Mouse (Mus musculus): Measurements from ENCODE around the gene Olfr639. TPM values are rescaled to one million over a fixed set of nuclear protein-coding genes. Genes with fewer than 3 reads are reported as not detected.
"Not testable (repeated sequence)": the region's sequence is repeated elsewhere in the genome, so short reads cannot be mapped to it uniquely, and the experiment has no call there.

Gene Olfr639
- polyA plus RNA-seq, 1 experiment from 2014 or later = not detected

DNA sequence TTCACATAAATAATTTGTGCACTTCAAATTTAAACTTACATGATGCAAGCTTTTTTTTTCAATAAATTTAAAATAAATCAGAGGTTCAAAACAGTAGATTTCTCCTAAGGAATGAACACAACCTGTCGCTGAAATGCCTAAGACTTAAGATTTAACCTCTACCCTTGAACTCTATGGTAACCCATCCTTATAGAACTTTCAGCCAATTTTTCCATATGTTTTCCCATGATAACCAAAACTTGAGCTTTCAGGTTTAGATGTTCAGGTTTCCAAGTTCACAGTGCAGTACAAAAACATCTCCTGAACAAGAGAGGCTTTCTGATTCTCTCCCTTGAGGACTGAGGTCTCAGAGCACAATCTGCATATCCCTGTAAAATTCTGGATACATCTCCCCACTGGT is 46.3 kb downstream of the Olfr639 start, which contains the start of gene Olfr635:
Gene Olfr635 (plus strand): TSS at position 301 of the 400 bp plus-strand sequence.
- no peak within 1 kb of the TSS for H3K4me2 ChIP-seq (replicated peaks)
- H3K4me1 ChIP-seq = no peaks in the 10 kb centered on the region
- WGBS = 76% methylated on average over 1 of the region's 1 CpGs
- no peak within 1 kb of the TSS for H3K4me3 ChIP-seq
- no peaks in the 10 kb centered on the region for H3K9me3 ChIP-seq (replicated peaks)
- no peak within 1 kb of the TSS for H3K27ac ChIP-seq
- no peaks in the 10 kb centered on the region for H3K27me3 ChIP-seq
- ATAC-seq (ENCODE audit: low FRiP score) = no peak
- H3K9ac ChIP-seq = no peak within 1 kb of the TSS
- H3K36me3 ChIP-seq = no peaks in the 10 kb centered on the region

DNA sequence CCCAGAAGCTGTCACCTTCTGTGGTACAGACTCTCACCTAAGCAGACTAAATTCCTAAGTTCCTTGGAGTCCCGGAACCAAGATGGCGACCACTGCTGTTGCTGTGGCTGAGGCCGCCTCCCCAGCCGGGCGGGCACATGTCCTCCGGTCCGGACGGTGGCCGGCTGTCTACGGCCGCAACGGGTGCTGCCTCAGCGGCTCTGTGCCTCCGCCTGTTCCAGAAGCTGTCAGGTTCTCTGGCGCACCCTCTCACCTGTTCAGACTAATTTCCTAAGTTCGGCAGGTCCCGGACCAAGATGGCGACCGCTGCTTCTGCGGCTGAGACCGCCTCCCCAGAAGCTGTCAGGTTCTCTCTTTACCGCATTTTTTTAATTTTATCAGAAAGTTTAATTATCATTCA is 50.2 kb downstream of the Olfr639 start:
- not testable (repeated sequence) for ATAC-seq (ENCODE audit: low FRiP score); H3K9me3 ChIP-seq (replicated peaks); H3K27ac ChIP-seq; H3K4me2 ChIP-seq (replicated peaks); H3K4me1 ChIP-seq; H3K4me3 ChIP-seq; H3K36me3 ChIP-seq; H3K27me3 ChIP-seq; H3K9ac ChIP-seq
- 96% methylated on average over 22 of the region's 22 CpGs for WGBS

Other genes with a start within 250 kb of the Olfr639 start
- not detected in 2 replicates for gene Olfr69, start 245.7 kb downstream of the Olfr639 start, polyA plus RNA-seq (2016; fragmentation: Nextera tagmentation; extraction: Ambion mirVana)
- gene Olfr68, start 237.6 kb downstream of the Olfr639 start, polyA plus RNA-seq (2016; fragmentation: Nextera tagmentation; extraction: Ambion mirVana) = not detected in 2 replicates
- not detected in 2 replicates for gene Olfr67, start 225.5 kb downstream of the Olfr639 start, polyA plus RNA-seq (2016; fragmentation: Nextera tagmentation; extraction: Ambion mirVana)
- gene Hbb-bt, start 203.3 kb downstream of the Olfr639 start, polyA plus RNA-seq (2016; fragmentation: Nextera tagmentation; extraction: Ambion mirVana) = 799 and 940 TPM in 2 replicates
- gene Hbb-bs, start 189.2 kb downstream of the Olfr639 start, polyA plus RNA-seq (2016; fragmentation: Nextera tagmentation; extraction: Ambion mirVana) = 613 and 772 TPM in 2 replicates
- gene Hbb-bh2, start 176.8 kb downstream of the Olfr639 start, polyA plus RNA-seq (2016; fragmentation: Nextera tagmentation; extraction: Ambion mirVana) = not detected in 2 replicates
- 614 and 792 TPM in 2 replicates for gene Hbb-bh1, start 174.1 kb downstream of the Olfr639 start, polyA plus RNA-seq (2016; fragmentation: Nextera tagmentation; extraction: Ambion mirVana)
- gene Hbb-y, start 164.1 kb downstream of the Olfr639 start, polyA plus RNA-seq (2016; fragmentation: Nextera tagmentation; extraction: Ambion mirVana) = 8,282 and 10,510 TPM in 2 replicates
- gene Olfr66, start 131.1 kb downstream of the Olfr639 start, polyA plus RNA-seq (2016; fragmentation: Nextera tagmentation; extraction: Ambion mirVana) = not detected in 2 replicates
- not detected in 2 replicates for gene Olfr64, start 122.8 kb downstream of the Olfr639 start, polyA plus RNA-seq (2016; fragmentation: Nextera tagmentation; extraction: Ambion mirVana)
- not detected in 2 replicates for gene Olfr65, start 113.8 kb downstream of the Olfr639 start, polyA plus RNA-seq (2016; fragmentation: Nextera tagmentation; extraction: Ambion mirVana)
- gene Olfr631, start 88.5 kb downstream of the Olfr639 start, polyA plus RNA-seq (2016; fragmentation: Nextera tagmentation; extraction: Ambion mirVana) = not detected in 2 replicates
- gene Olfr632, start 83.0 kb downstream of the Olfr639 start, polyA plus RNA-seq (2016; fragmentation: Nextera tagmentation; extraction: Ambion mirVana) = not detected in 2 replicates
- gene Olfr633, start 72.9 kb downstream of the Olfr639 start, polyA plus RNA-seq (2016; fragmentation: Nextera tagmentation; extraction: Ambion mirVana) = not detected in 2 replicates
- not detected in 2 replicates for gene Olfr635, start 46.2 kb downstream of the Olfr639 start, polyA plus RNA-seq (2016; fragmentation: Nextera tagmentation; extraction: Ambion mirVana)
- gene Olfr638, start 18.6 kb downstream of the Olfr639 start, polyA plus RNA-seq (2016; fragmentation: Nextera tagmentation; extraction: Ambion mirVana) = not detected in 2 replicates
- gene Olfr640, start 8.3 kb upstream of the Olfr639 start, polyA plus RNA-seq (2016; fragmentation: Nextera tagmentation; extraction: Ambion mirVana) = not detected in 2 replicates
- gene Olfr641, start 18.1 kb upstream of the Olfr639 start, polyA plus RNA-seq (2016; fragmentation: Nextera tagmentation; extraction: Ambion mirVana) = not detected in 2 replicates
- not detected in 2 replicates for gene Olfr642, start 35.4 kb upstream of the Olfr639 start, polyA plus RNA-seq (2016; fragmentation: Nextera tagmentation; extraction: Ambion mirVana)
- gene 4930516K23Rik, start 44.1 kb upstream of the Olfr639 start, polyA plus RNA-seq (2016; fragmentation: Nextera tagmentation; extraction: Ambion mirVana) = not detected in 2 replicates
- not detected in 2 replicates for gene Olfr644, start 54.6 kb upstream of the Olfr639 start, polyA plus RNA-seq (2016; fragmentation: Nextera tagmentation; extraction: Ambion mirVana)
- gene Olfr645, start 68.2 kb upstream of the Olfr639 start, polyA plus RNA-seq (2016; fragmentation: Nextera tagmentation; extraction: Ambion mirVana) = not detected in 2 replicates
- gene Olfr646, start 87.6 kb upstream of the Olfr639 start, polyA plus RNA-seq (2016; fragmentation: Nextera tagmentation; extraction: Ambion mirVana) = not detected in 2 replicates
- gene Ubqln5, start 112.5 kb upstream of the Olfr639 start, polyA plus RNA-seq (2016; fragmentation: Nextera tagmentation; extraction: Ambion mirVana) = not detected in 2 replicates
- gene Olfr643, start 120.1 kb upstream of the Olfr639 start, polyA plus RNA-seq (2016; fragmentation: Nextera tagmentation; extraction: Ambion mirVana) = not detected in 2 replicates
- not detected in 2 replicates for gene Ubqln3, start 126.0 kb upstream of the Olfr639 start, polyA plus RNA-seq (2016; fragmentation: Nextera tagmentation; extraction: Ambion mirVana)
- gene Ubqlnl, start 133.3 kb upstream of the Olfr639 start, polyA plus RNA-seq (2016; fragmentation: Nextera tagmentation; extraction: Ambion mirVana) = not detected in 2 replicates
- not detected in 2 replicates for gene Olfm5, start 147.5 kb upstream of the Olfr639 start, polyA plus RNA-seq (2016; fragmentation: Nextera tagmentation; extraction: Ambion mirVana)
- 0.56 and 0.83 TPM in 2 replicates for gene Olfr648, start 166.1 kb upstream of the Olfr639 start, polyA plus RNA-seq (2016; fragmentation: Nextera tagmentation; extraction: Ambion mirVana)
- gene Olfr649, start 178.7 kb upstream of the Olfr639 start, polyA plus RNA-seq (2016; fragmentation: Nextera tagmentation; extraction: Ambion mirVana) = not detected in 2 replicates
- 1.7 and 1.8 TPM in 2 replicates for gene Trim6, start 201.5 kb upstream of the Olfr639 start, polyA plus RNA-seq (2016; fragmentation: Nextera tagmentation; extraction: Ambion mirVana)
- 0.90 and 1.4 TPM in 2 replicates for gene Trim34a, start 227.2 kb upstream of the Olfr639 start, polyA plus RNA-seq (2016; fragmentation: Nextera tagmentation; extraction: Ambion mirVana)

Data from hindbrain, embryonic 12.5 days (tissue).